Mouse (Mus musculus): ENCODE measurements at regions not wholly inside any gene's neighbourhood (a gene's known extent, or its start where the extent isn't known, plus 50 kb on each side); places are given as distances from the start of the nearest gene placed in this dataset.

DNA sequence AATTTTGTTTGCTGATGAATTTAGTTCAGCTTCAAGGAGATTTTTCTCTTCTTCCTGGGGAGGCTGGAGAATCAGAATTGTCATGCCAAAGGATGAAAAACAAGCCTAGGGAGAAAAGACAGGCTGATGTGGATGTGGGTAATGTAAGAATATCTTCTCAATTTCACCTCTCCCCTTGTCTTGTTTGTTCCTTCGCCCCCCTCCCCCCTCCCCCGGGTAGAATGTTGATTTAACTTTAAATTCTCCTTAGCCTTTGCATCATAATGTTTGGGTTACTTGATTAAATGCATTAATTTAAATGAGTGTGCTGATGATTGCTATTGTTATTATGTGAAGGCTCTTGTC lies 124.1 kb downstream of the Lca5 start:
- no peaks in the 10 kb centered on the region; the same call in 1 of the 2 replicates for H3K27me3 ChIP-seq (ENCODE audit: control insufficient read depth, insufficient read depth, low read length)
- no peak overlapping the region for H3K27ac ChIP-seq
- intact Hi-C loops (cut with DNase I): no loop called here
- 47% methylated on average over 2 of the region's 2 CpGs for WGBS
- no peaks in the 10 kb centered on the region for H3K36me3 ChIP-seq (ENCODE audit: control insufficient read depth, insufficient read depth, low read length)
- DNase-seq: no peak
- TF ChIP-seq POLR2A (IDR thresholded peaks at IDR 0.05; ENCODE audit: insufficient read depth, low read depth, low read length) (no peak), CTCF (IDR thresholded peaks at IDR 0.05) (no peak), EP300 (IDR thresholded peaks at IDR 0.05; ENCODE audit: insufficient read depth, low read depth, low read length) (no peak)
- H3K4me1 ChIP-seq (ENCODE audit: control insufficient read depth, insufficient read depth, low read length): no peaks in the 10 kb centered on the region; the same call in none of the 2 replicates
- H3K79me2 ChIP-seq (replicated peaks; ENCODE audit: control insufficient read depth, insufficient read depth, low read length): no peaks in the 10 kb centered on the region
- H3K4me3 ChIP-seq: no peak overlapping the region
- H3K9ac ChIP-seq (ENCODE audit: low read depth, low read length): no peak overlapping the region

DNA sequence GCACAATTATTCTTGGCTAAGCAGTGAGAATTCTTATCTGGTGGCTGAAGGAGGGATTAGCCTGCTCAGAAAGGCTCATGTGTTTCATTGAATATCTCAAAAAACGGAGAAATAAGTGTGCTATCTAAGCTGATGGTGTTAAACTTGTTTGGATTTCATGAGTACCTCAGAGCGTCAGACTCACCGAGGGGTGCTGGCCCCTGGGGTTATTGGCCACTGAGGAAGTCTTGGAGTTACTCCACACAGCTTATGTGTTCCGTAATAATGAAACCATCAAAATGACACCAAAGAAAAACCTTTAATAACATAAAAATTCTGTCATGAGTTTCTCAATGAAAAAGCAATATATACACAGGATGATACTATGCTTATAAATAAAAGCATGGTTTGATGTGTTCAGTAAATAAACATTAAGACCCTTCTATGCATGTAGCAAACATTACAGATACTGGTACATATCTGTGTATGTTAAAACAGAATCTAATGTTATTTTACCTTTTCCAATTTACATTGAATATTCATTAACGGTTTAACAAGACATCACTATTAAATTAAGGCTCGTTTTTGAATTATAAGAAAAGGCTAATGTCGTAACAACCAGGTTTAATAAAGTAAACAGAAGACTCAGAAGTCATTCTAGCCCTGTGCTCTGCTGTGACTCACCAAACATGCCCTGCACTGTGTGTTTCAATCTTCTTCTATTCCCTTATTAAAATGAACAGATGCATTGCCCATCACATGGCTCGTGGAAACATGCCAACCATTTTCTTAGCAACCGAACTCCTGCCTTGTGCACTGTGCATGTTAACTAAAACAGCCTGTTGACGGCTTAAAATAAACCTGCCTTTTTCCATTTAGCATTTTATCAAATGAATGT lies 124.7 kb downstream of the Lca5 start:
- Histone ChIP-seq H3K27ac (no peak overlapping the region), H3K9ac (ENCODE audit: low read depth, low read length) (no peak overlapping the region), H3K4me1 (ENCODE audit: control insufficient read depth, insufficient read depth, low read length) (no peaks in the 10 kb centered on the region; the same call in none of the 2 replicates), H3K79me2 (replicated peaks; ENCODE audit: control insufficient read depth, insufficient read depth, low read length) (no peaks in the 10 kb centered on the region), H3K4me3 (no peak overlapping the region), H3K27me3 (ENCODE audit: control insufficient read depth, insufficient read depth, low read length) (no peaks in the 10 kb centered on the region; the same call in 1 of the 2 replicates), H3K36me3 (ENCODE audit: control insufficient read depth, insufficient read depth, low read length) (no peaks in the 10 kb centered on the region)
- no peak for DNase-seq
- intact Hi-C loops (cut with DNase I): no loop called here
- WGBS: 61% methylated on average over 10 of the region's 10 CpGs
- no peak for TF ChIP-seq CTCF (IDR thresholded peaks at IDR 0.05)
- no peak for TF ChIP-seq POLR2A (IDR thresholded peaks at IDR 0.05; ENCODE audit: insufficient read depth, low read depth, low read length)
- no peak for TF ChIP-seq EP300 (IDR thresholded peaks at IDR 0.05; ENCODE audit: insufficient read depth, low read depth, low read length)

DNA sequence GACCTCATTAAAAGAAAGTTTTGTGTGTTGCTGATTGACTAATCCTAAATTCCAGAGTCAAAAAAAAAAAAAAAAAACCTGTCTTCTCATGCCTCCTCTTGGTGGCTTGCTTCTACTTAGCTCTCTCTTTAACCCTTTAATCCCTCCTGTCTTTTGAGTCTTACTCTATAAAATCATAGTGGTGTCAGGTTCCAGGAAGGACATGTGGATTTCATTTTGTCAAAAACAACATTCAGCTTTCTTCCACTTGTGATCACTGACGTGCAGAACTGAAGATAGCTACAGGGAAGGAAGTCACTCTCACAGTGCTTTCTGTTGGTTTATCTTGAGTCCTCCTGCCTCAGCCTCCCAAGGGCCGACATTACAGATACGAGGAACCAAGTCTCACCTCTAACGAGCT lies 132.2 kb downstream of the Lca5 start:
- intact Hi-C loops (cut with DNase I): no loop called here
- Histone ChIP-seq H3K27ac (no peak overlapping the region), H3K27me3 (ENCODE audit: control insufficient read depth, insufficient read depth, low read length) (no peaks in the 10 kb centered on the region), H3K9ac (ENCODE audit: low read depth, low read length) (no peak overlapping the region), H3K79me2 (replicated peaks; ENCODE audit: control insufficient read depth, insufficient read depth, low read length) (no peaks in the 10 kb centered on the region), H3K4me1 (ENCODE audit: control insufficient read depth, insufficient read depth, low read length) (no peaks in the 10 kb centered on the region), H3K36me3 (ENCODE audit: control insufficient read depth, insufficient read depth, low read length) (no peaks in the 10 kb centered on the region), H3K4me3 (no peak overlapping the region)
- DNase-seq: no peak
- no peak for TF ChIP-seq POLR2A (IDR thresholded peaks at IDR 0.05; ENCODE audit: insufficient read depth, low read depth, low read length)
- TF ChIP-seq EP300 (IDR thresholded peaks at IDR 0.05; ENCODE audit: insufficient read depth, low read depth, low read length): no peak
- TF ChIP-seq CTCF (IDR thresholded peaks at IDR 0.05): no peak
- 33% methylated on average over 4 of the region's 4 CpGs for WGBS

DNA sequence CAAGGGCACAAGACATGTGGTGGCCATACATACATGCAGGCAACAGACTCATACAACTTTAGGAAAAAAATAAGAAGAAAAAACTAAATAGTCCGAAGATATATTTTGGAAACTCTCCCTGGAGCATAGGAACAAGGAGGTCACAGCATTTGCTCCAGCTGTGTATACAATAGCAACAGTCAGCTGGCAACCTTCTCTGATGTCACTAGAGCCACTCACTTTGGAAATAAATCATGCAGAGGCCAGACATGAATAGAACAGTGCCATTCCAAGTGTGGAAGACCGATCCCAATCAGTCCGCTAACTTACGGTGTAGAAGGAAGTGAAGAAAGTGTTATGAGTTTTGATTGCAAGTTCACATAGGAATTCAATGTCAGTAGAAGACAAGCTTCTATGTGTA lies 132.8 kb downstream of the Lca5 start:
- H3K79me2 ChIP-seq (replicated peaks; ENCODE audit: control insufficient read depth, insufficient read depth, low read length): no peaks in the 10 kb centered on the region
- TF ChIP-seq EP300 (IDR thresholded peaks at IDR 0.05; ENCODE audit: insufficient read depth, low read depth, low read length): no peak
- no peak for TF ChIP-seq POLR2A (IDR thresholded peaks at IDR 0.05; ENCODE audit: insufficient read depth, low read depth, low read length)
- TF ChIP-seq CTCF (IDR thresholded peaks at IDR 0.05): no peak
- intact Hi-C loops (cut with DNase I): no loop called here
- no peak for DNase-seq
- H3K4me1 ChIP-seq (ENCODE audit: control insufficient read depth, insufficient read depth, low read length): no peaks in the 10 kb centered on the region
- H3K36me3 ChIP-seq (ENCODE audit: control insufficient read depth, insufficient read depth, low read length): no peaks in the 10 kb centered on the region
- no peak overlapping the region for H3K4me3 ChIP-seq
- H3K27me3 ChIP-seq (ENCODE audit: control insufficient read depth, insufficient read depth, low read length): no peaks in the 10 kb centered on the region
- no peak overlapping the region for H3K27ac ChIP-seq
- WGBS: 78% methylated on average over 4 of the region's 4 CpGs
- no peak overlapping the region for H3K9ac ChIP-seq (ENCODE audit: low read depth, low read length)

DNA sequence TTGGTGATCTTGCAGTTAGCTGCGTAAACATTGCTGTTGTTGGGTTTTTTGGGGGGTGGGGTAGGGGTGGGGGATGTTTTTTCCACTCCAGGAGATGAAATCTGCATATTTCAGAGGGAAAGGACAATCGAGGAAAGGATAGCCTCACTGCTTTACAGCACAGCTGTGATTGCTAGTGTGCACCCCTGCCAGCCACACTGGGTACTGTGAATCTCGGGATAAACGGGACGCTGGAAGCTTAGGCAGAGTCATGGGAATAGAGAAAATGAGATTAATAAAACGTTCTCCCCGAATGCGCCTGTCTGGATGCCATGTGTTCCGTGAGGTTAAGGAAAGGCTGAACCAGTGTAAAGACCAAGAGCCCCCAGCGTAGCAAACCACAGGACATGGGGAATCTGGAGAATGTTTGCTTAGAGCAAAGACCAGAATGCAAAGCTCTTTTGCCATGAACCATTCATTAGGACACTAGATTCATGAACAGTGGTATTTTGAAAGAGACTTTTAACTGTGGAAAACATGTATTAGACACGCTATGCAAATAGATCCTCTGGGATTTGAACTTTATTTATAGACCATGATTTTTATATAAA lies 133.5 kb downstream of the Lca5 start:
- Histone ChIP-seq H3K9ac (ENCODE audit: low read depth, low read length) (no peak overlapping the region), H3K4me1 (ENCODE audit: control insufficient read depth, insufficient read depth, low read length) (no peaks in the 10 kb centered on the region), H3K36me3 (ENCODE audit: control insufficient read depth, insufficient read depth, low read length) (no peaks in the 10 kb centered on the region), H3K79me2 (replicated peaks; ENCODE audit: control insufficient read depth, insufficient read depth, low read length) (no peaks in the 10 kb centered on the region), H3K27me3 (ENCODE audit: control insufficient read depth, insufficient read depth, low read length) (no peaks in the 10 kb centered on the region), H3K27ac (no peak overlapping the region), H3K4me3 (no peak overlapping the region)
- 79% methylated on average over 11 of the region's 11 CpGs for WGBS
- DNase-seq: no peak
- intact Hi-C loops (cut with DNase I): no loop called here
- no peak for TF ChIP-seq POLR2A (IDR thresholded peaks at IDR 0.05; ENCODE audit: insufficient read depth, low read depth, low read length)
- no peak for TF ChIP-seq CTCF (IDR thresholded peaks at IDR 0.05)
- no peak for TF ChIP-seq EP300 (IDR thresholded peaks at IDR 0.05; ENCODE audit: insufficient read depth, low read depth, low read length)

DNA sequence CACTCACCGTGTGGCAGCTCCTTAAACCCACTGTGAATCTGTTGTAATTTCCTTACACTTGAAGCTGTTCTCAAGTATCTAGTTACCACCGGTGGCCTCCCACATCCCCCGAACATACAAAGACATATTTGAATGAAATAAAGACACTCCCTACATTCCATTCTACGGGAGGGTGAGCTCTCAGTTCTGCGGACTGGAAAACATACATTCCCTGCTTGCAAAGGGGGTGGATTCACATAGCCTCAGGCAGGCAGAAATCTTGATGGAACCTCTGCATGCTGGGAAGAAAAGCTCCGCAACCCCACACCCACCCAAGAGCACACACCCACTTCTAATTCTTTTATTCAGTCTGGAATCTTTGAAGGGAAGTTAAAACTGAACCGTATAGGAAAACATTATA lies 136.0 kb downstream of the Lca5 start:
- TF ChIP-seq EP300 (IDR thresholded peaks at IDR 0.05; ENCODE audit: insufficient read depth, low read depth, low read length) (no peak), POLR2A (IDR thresholded peaks at IDR 0.05; ENCODE audit: insufficient read depth, low read depth, low read length) (no peak), CTCF (IDR thresholded peaks at IDR 0.05) (no peak)
- no peak for DNase-seq
- WGBS: 61% methylated on average over 7 of the region's 7 CpGs
- Histone ChIP-seq H3K4me1 (ENCODE audit: control insufficient read depth, insufficient read depth, low read length) (no peaks in the 10 kb centered on the region), H3K4me3 (no peak overlapping the region), H3K36me3 (ENCODE audit: control insufficient read depth, insufficient read depth, low read length) (no peaks in the 10 kb centered on the region), H3K27ac (no peak overlapping the region), H3K79me2 (replicated peaks; ENCODE audit: control insufficient read depth, insufficient read depth, low read length) (no peaks in the 10 kb centered on the region), H3K9ac (ENCODE audit: low read depth, low read length) (no peak overlapping the region), H3K27me3 (ENCODE audit: control insufficient read depth, insufficient read depth, low read length) (no peaks in the 10 kb centered on the region)
- intact Hi-C loops (cut with DNase I): no loop called here

Measured in heart, adult 2 months (tissue).